Comparison of ENCODE assay signal across 9 mouse cellular contexts in genomic region chr6:41662320-41662719, GRCm38 (mm10). TPM values are rescaled to one million over a fixed set of nuclear protein-coding genes. Genes with fewer than 3 reads are reported as not detected.
DNase-seq lines count a peak whose midpoint lies in the region; ATAC-seq and TF ChIP-seq lines count a peak whose summit lies in the region.
"Had no signal": no experiment of that assay in that cellular context is flagged by ENCODE, and none has a peak within 500 bp of the region (broad histone marks: within the 10 kb centered on the region; RNA-seq: fewer than 3 reads in every experiment).

No protein-coding gene starts in this region.

- no peak overlapping the region for H3K4me2 ChIP-seq in kidney, embryonic 14.5 days (replicated peaks; ENCODE audit: low read depth, low read length)
- no peak overlapping the region for H3K4me2 ChIP-seq in midbrain, embryonic 11.5 days

- H3K36me3 ChIP-seq in kidney, adult 2 months (ENCODE audit: control insufficient read depth, insufficient read depth, low read length) = no peaks in the 10 kb centered on the region
- no peaks in the 10 kb centered on the region for H3K36me3 ChIP-seq in kidney, embryonic 14.5 days (ENCODE audit: control insufficient read depth, insufficient read depth, low read length)
- H3K36me3 ChIP-seq in midbrain, embryonic 11.5 days (ENCODE audit: control insufficient read depth, insufficient read depth, low read length) = no peaks in the 10 kb centered on the region

- ATAC-seq in kidney, embryonic 14.5 days (ENCODE audit: low FRiP score, low TSS enrichment) = no peak
- ATAC-seq in CD4-positive, CD25-positive, alpha-beta regulatory T cell, adult 4 months = peak; percentile 84
- ATAC-seq in midbrain, embryonic 11.5 days (ENCODE audit: low FRiP score) = no peak

- no peak overlapping the region for H3K27ac ChIP-seq in kidney, adult 2 months (ENCODE audit: insufficient read depth, low read depth, low read length)
- no peak overlapping the region for H3K27ac ChIP-seq in kidney, embryonic 14.5 days (ENCODE audit: low read depth, low read length)
- no peak overlapping the region for H3K27ac ChIP-seq in midbrain, embryonic 11.5 days (ENCODE audit: low read depth, low read length)

- H3K4me1 ChIP-seq in kidney, adult 2 months (ENCODE audit: control insufficient read depth, insufficient read depth, low read length) = no peaks in the 10 kb centered on the region
- H3K4me1 ChIP-seq in kidney, embryonic 14.5 days (ENCODE audit: control insufficient read depth, insufficient read depth, low read length) = no peaks in the 10 kb centered on the region
- H3K4me1 ChIP-seq in midbrain, embryonic 11.5 days (ENCODE audit: control insufficient read depth, insufficient read depth, low read length) = no peaks in the 10 kb centered on the region

- 21% methylated on average over 2 of the region's 2 CpGs for WGBS in kidney, adult 2 months
- WGBS in kidney, embryonic 14.5 days = 44% methylated on average over 2 of the region's 2 CpGs
- WGBS in midbrain, embryonic 11.5 days = 59% methylated on average over 2 of the region's 2 CpGs

- no peak overlapping the region for H3K4me3 ChIP-seq in kidney, adult 2 months (ENCODE audit: insufficient read depth, low read depth, low read length)
- H3K4me3 ChIP-seq in kidney, embryonic 14.5 days (ENCODE audit: low read length) = no peak overlapping the region
- no peak overlapping the region for H3K4me3 ChIP-seq in midbrain, embryonic 11.5 days (ENCODE audit: low read depth, low read length)
- H3K4me3 ChIP-seq: erythroblast, embryonic 14.5 days had no signal

- peak; percentile 28 for DNase-seq in kidney, adult 2 months
- DNase-seq in T-cell, adult 2 months (ENCODE audit: low spot score) = peak; percentile 24
- peak; percentile 23 for DNase-seq in lung, postnatal 10 days
- DNase-seq in right cerebral cortex, postnatal 14 days = no peak
- no peak for DNase-seq in midbrain, embryonic 11.5 days (ENCODE audit: low spot score, missing footprints)
- DNase-seq: heart, postnatal 36 days had no signal

- H3K9ac ChIP-seq in kidney, embryonic 14.5 days (ENCODE audit: low read depth, low read length) = no peak overlapping the region
- no peak overlapping the region for H3K9ac ChIP-seq in midbrain, embryonic 11.5 days (ENCODE audit: low read length)

- TF ChIP-seq POLR2A in kidney, adult 2 months (IDR thresholded peaks at IDR 0.05; ENCODE audit: low read depth, low read length) = no peak

- no peaks in the 10 kb centered on the region for H3K27me3 ChIP-seq in kidney, adult 2 months (replicated peaks; ENCODE audit: control insufficient read depth, insufficient read depth, low read length)
- H3K27me3 ChIP-seq in kidney, embryonic 14.5 days (ENCODE audit: control insufficient read depth, insufficient read depth, low read length) = no peaks in the 10 kb centered on the region
- H3K27me3 ChIP-seq in midbrain, embryonic 11.5 days (ENCODE audit: control insufficient read depth, insufficient read depth, low read length) = no peaks in the 10 kb centered on the region

- TF ChIP-seq CTCF in kidney, adult 2 months (conservative IDR thresholded peaks at IDR 0.05; ENCODE audit: insufficient read depth, insufficient read length, low read depth, low read length) = no peak

- no peaks in the 10 kb centered on the region for H3K9me3 ChIP-seq in kidney, embryonic 14.5 days (ENCODE audit: control insufficient read depth, low read length)
- H3K9me3 ChIP-seq in midbrain, embryonic 11.5 days (ENCODE audit: control insufficient read depth, low read length) = no peaks in the 10 kb centered on the region

RNA-seq across cellular contexts. Expression of gene Trpv5, which starts 18.2 kb away (rescaled TPM):
- polyA plus RNA-seq in kidney, adult 2 months (2012; rRNA removed) = 6.6 and 12.4 TPM in 2 replicates
- polyA plus RNA-seq in kidney, embryonic 14.5 days (2014; fragmentation: Nextera tagmentation; extraction: Ambion mirVana) = 0.16 TPM in 1 of 2 replicates, not detected in the other
- not detected for polyA plus RNA-seq in CD4-positive, CD25-positive, alpha-beta regulatory T cell, adult 4 months (2017; shearing (Covaris generic))
- polyA plus RNA-seq in midbrain, embryonic 11.5 days (2014; fragmentation: Nextera tagmentation; extraction: Ambion mirVana) = not detected in 2 replicates
- polyA plus RNA-seq: erythroblast, embryonic 14.5 days had no signal

RNA-seq across cellular contexts. Expression of gene Llcfc1, which starts 21.9 kb away (rescaled TPM):
- 0.75 and 0.99 TPM in 2 replicates for polyA plus RNA-seq in kidney, adult 2 months (2012; rRNA removed)
- 0.37 TPM in 1 of 2 replicates, not detected in the other for polyA plus RNA-seq in kidney, embryonic 14.5 days (2014; fragmentation: Nextera tagmentation; extraction: Ambion mirVana)
- polyA plus RNA-seq in CD4-positive, CD25-positive, alpha-beta regulatory T cell, adult 4 months (2017; shearing (Covaris generic)) = not detected
- not detected in 2 replicates for polyA plus RNA-seq in midbrain, embryonic 11.5 days (2014; fragmentation: Nextera tagmentation; extraction: Ambion mirVana)
- polyA plus RNA-seq: erythroblast, embryonic 14.5 days had no signal

RNA-seq across cellular contexts. Expression of gene Trpv6, which starts 26.1 kb away (rescaled TPM):
- 0.72 and 1.0 TPM in 2 replicates for polyA plus RNA-seq in kidney, adult 2 months (2012; rRNA removed)
- 2.7 and 3.2 TPM in 2 replicates for polyA plus RNA-seq in kidney, embryonic 14.5 days (2014; fragmentation: Nextera tagmentation; extraction: Ambion mirVana)
- polyA plus RNA-seq in CD4-positive, CD25-positive, alpha-beta regulatory T cell, adult 4 months (2017; shearing (Covaris generic)) = under 1 TPM; 0.22 to 0.61 TPM
- 0.26 and 0.27 TPM in 2 replicates for polyA plus RNA-seq in midbrain, embryonic 11.5 days (2014; fragmentation: Nextera tagmentation; extraction: Ambion mirVana)

RNA-seq across cellular contexts. Expression of gene Kel, which starts 41.8 kb away (rescaled TPM):
- 0.04 and 0.13 TPM in 2 replicates for polyA plus RNA-seq in kidney, adult 2 months (2012; rRNA removed)
- polyA plus RNA-seq in kidney, embryonic 14.5 days (2014; fragmentation: Nextera tagmentation; extraction: Ambion mirVana) = 1.2 and 1.8 TPM in 2 replicates
- not detected for polyA plus RNA-seq in CD4-positive, CD25-positive, alpha-beta regulatory T cell, adult 4 months (2017; shearing (Covaris generic))
- polyA plus RNA-seq in midbrain, embryonic 11.5 days (2014; fragmentation: Nextera tagmentation; extraction: Ambion mirVana) = 11.0 and 11.7 TPM in 2 replicates

RNA-seq across cellular contexts. Expression of gene Ephb6, which starts 57.0 kb away (rescaled TPM):
- 4.0 and 5.6 TPM in 2 replicates for polyA plus RNA-seq in kidney, adult 2 months (2012; rRNA removed)
- 9.2 and 11.8 TPM in 2 replicates for polyA plus RNA-seq in kidney, embryonic 14.5 days (2014; fragmentation: Nextera tagmentation; extraction: Ambion mirVana)
- 10 to 100 TPM; 12.2 to 16.1 TPM for polyA plus RNA-seq in CD4-positive, CD25-positive, alpha-beta regulatory T cell, adult 4 months (2017; shearing (Covaris generic))
- polyA plus RNA-seq in midbrain, embryonic 11.5 days (2014; fragmentation: Nextera tagmentation; extraction: Ambion mirVana) = 9.9 and 10.7 TPM in 2 replicates

Comparison
In these comparisons a context has a peak if more than half of its experiments do, and no peak if none do; other contexts are left out.
1. DNase-seq: peak in kidney, adult 2 months (single experiment), T-cell, adult 2 months (single experiment) and lung, postnatal 10 days (single experiment); none in right cerebral cortex, postnatal 14 days (single experiment) and midbrain, embryonic 11.5 days (single experiment).